Mouse (Mus musculus) hindbrain, embryonic 15.5 days (tissue): Measurements from ENCODE around the gene Hoxd3. TPM values are rescaled to one million over a fixed set of nuclear protein-coding genes. Genes with fewer than 3 reads are reported as not detected.

ENCODE experiments used
- ATAC-seq: fragments of 200-750 bp; cut with Nextera tagmentation; 2 replicates; pipeline ENCODE4 v1.8.0; 2017; ENCODE audit warnings: low read depth, moderate number of reproducible peaks, moderate TSS enrichment; ENCODE audit not compliant: low FRiP score
- H3K27ac ChIP-seq: fragments of 300-500 bp; sonication (generic); replicated peaks from 2 replicates; pipeline ENCODE4 v1.5.1; 2015; ENCODE audit warnings: mild to moderate bottlenecking, inconsistent platforms
- H3K27me3 ChIP-seq: fragments of 300-500 bp; sonication (generic); 2 replicates; pipeline ENCODE4 v1.6.1; 2015; ENCODE audit warnings: control low read depth, inconsistent platforms
- H3K36me3 ChIP-seq: fragments of 300-500 bp; sonication (generic); 2 replicates; pipeline ENCODE4 v1.6.1; 2015; ENCODE audit warnings: control low read depth, inconsistent platforms
- H3K4me1 ChIP-seq: fragments of 300-500 bp; sonication (generic); replicated peaks from 2 replicates; pipeline ENCODE4 v1.6.1; 2015; ENCODE audit warnings: control low read depth, inconsistent platforms
- H3K4me2 ChIP-seq: fragments of 300-500 bp; sonication (generic); 2 replicates; pipeline ENCODE4 v1.6.1; 2015; ENCODE audit warnings: moderate library complexity, mild to moderate bottlenecking, inconsistent platforms
- H3K4me3 ChIP-seq: fragments of 300-500 bp; sonication (generic); 2 replicates; pipeline ENCODE4 v1.5.1; 2015; ENCODE audit warnings: mild to moderate bottlenecking, inconsistent platforms
- H3K9ac ChIP-seq: fragments of 300-500 bp; sonication (generic); 2 replicates; pipeline ENCODE4 v1.6.1; 2015; ENCODE audit warnings: inconsistent platforms
- H3K9me3 ChIP-seq: fragments of 300-500 bp; sonication (generic); 2 replicates; pipeline ENCODE4 v1.6.1; 2016; ENCODE audit warnings: control low read depth, inconsistent platforms
- WGBS: fragments of 180-500 bp; shearing (Covaris S2); methylation state at CpG from one replicate; pipeline ENCODE4 v1.1.7; 2015; 5-methylcytosine and 5-hydroxymethylcytosine counted together
- polyA plus RNA-seq: library from polyadenylated mRNA; unstranded; fragments of >200 nt; fragmentation: Nextera tagmentation; extraction: Ambion mirVana; gene quantifications from 2 replicates; pipeline ENCODE4 v1.2.1, GENCODE M21; 2015

The Hoxd3 gene
- polyA plus RNA-seq, 1 experiment from 2014 or later: 49.4 TPM

DNA sequence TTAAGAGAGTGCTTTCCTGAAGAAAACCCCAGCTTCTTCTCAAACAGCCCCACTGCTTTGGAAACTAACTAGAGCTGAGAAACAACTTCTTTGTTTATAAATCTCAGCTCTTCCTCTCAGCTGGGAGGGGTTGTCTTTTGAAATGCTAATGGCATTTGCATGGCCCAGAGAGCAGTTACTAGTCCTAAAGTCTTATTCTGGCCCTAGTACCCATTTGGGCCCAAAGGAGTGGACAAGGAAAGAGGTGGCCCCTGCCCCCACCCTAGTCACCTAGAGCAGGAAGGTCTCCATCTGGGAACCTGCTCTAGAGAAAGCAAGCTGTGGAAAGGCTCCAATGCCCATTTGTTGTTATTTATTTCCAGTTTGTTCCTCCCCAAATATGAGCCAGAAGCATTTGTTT lies 19.3 kb downstream of the Hoxd3 start:
- H3K27me3 ChIP-seq: peaks cover 63% of the 10 kb centered on the region
- H3K27ac ChIP-seq: peak overlapping the region; percentile 91
- ATAC-seq: no peak
- H3K4me1 ChIP-seq: peaks cover 23% of the 10 kb centered on the region
- H3K4me2 ChIP-seq: peak overlapping the region; percentile 57
- peak overlapping the region; percentile 15 for H3K9ac ChIP-seq
- H3K9me3 ChIP-seq: no peaks in the 10 kb centered on the region
- peak overlapping the region; percentile 43 for H3K4me3 ChIP-seq
- no peaks in the 10 kb centered on the region for H3K36me3 ChIP-seq

DNA sequence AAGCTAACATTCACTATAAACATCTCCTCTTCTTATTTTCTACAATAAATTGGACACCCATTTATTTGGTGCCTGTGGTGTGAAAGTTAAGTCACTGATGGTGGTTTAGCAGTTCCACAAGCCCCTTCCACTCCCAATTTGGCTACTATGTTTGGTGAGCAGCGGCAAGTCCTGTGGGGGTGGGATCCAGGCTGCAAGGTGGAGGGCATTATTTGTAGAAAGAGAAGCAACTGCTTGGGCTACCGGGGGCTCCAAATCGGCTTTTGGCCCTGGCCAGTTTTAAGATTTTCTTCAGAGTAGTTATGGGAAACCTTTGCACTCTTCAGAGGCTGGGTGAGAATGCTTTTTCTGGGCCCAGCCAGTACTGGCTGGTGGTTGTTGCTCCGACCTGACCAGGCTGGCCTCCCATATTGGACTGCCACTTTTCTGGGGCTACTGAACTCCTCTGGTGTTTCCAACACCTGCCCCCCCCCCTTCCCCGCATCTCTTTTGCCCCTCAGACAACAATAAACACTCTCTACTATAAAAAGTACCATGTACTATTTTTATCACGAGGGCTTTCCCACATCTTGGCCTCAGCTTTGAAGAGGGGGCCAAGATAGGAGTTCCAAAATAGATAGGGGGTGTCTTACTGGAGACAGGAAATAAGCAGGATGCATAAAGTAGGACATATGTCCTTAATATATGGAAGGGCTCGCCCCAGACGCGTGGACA lies 20.2 kb downstream of the Hoxd3 start:
- H3K4me2 ChIP-seq: peak overlapping the region; percentile 57
- 3% methylated on average over 9 of the region's 9 CpGs for WGBS
- H3K27me3 ChIP-seq: peaks cover 54% of the 10 kb centered on the region
- H3K36me3 ChIP-seq: no peaks in the 10 kb centered on the region
- H3K9ac ChIP-seq: peak overlapping the region; percentile 53
- peak overlapping the region; percentile 43 for H3K4me3 ChIP-seq
- ATAC-seq: no peak
- no peaks in the 10 kb centered on the region for H3K9me3 ChIP-seq
- H3K4me1 ChIP-seq: peaks cover 17% of the 10 kb centered on the region
- H3K27ac ChIP-seq: peak overlapping the region; percentile 91

DNA sequence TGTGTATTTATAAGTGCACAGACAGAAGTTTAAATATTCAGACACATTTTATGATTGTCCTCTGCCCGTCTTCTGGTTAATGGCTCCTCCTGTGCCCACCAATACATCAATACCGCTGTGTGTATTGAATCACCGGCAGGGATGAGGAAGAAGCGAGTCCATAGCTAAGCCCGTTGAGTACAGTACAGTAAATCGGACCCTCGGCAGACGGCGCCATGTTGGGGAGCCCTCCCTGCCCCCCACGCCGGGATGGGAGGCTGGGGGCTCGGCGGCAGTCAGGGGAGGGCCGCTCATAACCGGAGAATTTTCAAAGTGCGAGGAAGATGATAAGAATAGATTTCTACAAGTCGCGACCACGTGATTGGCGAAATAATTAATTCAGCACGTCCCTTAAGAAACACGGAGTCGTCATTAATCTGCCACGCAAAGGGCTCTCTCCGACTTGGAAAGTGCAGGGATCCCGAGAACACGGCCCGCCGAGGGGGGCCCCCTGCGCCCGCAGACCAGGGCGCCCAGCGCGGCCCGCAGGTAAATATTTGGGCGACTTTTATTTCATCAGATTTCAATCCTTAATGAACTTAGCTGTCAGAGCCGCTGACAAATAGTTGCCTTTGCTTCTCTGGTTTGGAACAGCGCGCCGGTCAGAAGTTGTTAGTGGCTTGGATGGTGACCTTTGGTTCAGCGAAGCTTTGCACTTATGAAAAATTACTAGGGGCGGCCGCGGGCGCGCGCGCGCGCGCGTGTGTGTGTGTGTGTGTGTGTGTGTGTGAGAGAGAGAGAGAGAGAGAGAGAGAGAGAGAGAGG lies 21.0 kb downstream of the Hoxd3 start:
- H3K27ac ChIP-seq: peak overlapping the region; percentile 91
- no peaks in the 10 kb centered on the region for H3K9me3 ChIP-seq
- peak overlapping the region; percentile 57 for H3K4me2 ChIP-seq
- H3K27me3 ChIP-seq: peaks cover 47% of the 10 kb centered on the region
- H3K4me1 ChIP-seq: peaks cover 10% of the 10 kb centered on the region
- 1% methylated on average over 52 of the region's 52 CpGs for whole genome bisulfite sequencing
- H3K36me3 ChIP-seq: no peaks in the 10 kb centered on the region
- H3K4me3 ChIP-seq: peak overlapping the region; percentile 43
- H3K9ac ChIP-seq: peak overlapping the region; percentile 53
- ATAC-seq: no peak

DNA sequence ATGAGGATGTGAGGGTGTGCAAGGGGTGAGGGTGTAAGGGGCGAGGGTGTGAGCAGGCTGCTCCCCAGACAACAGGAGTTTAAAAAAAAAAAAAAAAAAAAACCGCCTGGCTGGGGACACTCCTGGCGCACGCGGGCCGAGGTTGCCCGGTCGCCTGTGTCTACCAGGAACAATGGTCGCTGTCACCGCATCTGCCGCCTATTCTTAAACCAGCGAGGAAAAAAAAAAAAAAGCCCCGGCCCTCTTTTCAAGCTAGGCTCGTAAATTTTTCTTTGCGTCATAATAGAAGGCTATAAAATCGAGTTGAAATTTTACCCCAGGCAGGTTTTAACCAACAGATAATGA lies 21.6 kb downstream of the Hoxd3 start:
- Histone ChIP-seq H3K9me3 (no peaks in the 10 kb centered on the region), H3K9ac (peak overlapping the region; percentile 53), H3K27ac (peak overlapping the region; percentile 91), H3K36me3 (no peaks in the 10 kb centered on the region), H3K27me3 (peaks cover 48% of the 10 kb centered on the region), H3K4me3 (peak overlapping the region; percentile 43), H3K4me1 (peaks cover 10% of the 10 kb centered on the region), H3K4me2 (peak overlapping the region; percentile 57)
- no peak for ATAC-seq
- under 1% methylated on average over 16 of the region's 16 CpGs for WGBS

- H3K9ac ChIP-seq: peak overlapping the region; percentile 53
Measured at GRCm38 (mm10) chr2:74733765-74734164, 22.0 kb downstream of the Hoxd3 start.

GRCm38 (mm10) chr2:74734451-74734850 lies 22.7 kb downstream of the Hoxd3 start:
- peaks cover 10% of the 10 kb centered on the region for H3K4me1 ChIP-seq
- peak overlapping the region; percentile 91 for H3K27ac ChIP-seq
- 0% methylated on average over 13 of the region's 13 CpGs for WGBS
- H3K27me3 ChIP-seq: peaks cover 43% of the 10 kb centered on the region
- peak overlapping the region; percentile 53 for H3K9ac ChIP-seq
- H3K4me2 ChIP-seq: peak overlapping the region; percentile 57
- peak overlapping the region; percentile 43 for H3K4me3 ChIP-seq
- no peaks in the 10 kb centered on the region for H3K9me3 ChIP-seq
- no peaks in the 10 kb centered on the region for H3K36me3 ChIP-seq
- ATAC-seq: no peak

More at GRCm38 (mm10) chr2:74733765-74734164, 22.0 kb downstream of the Hoxd3 start:
- H3K9me3 ChIP-seq: no peaks in the 10 kb centered on the region
- WGBS: 2% methylated on average over 6 of the region's 6 CpGs
- peaks cover 10% of the 10 kb centered on the region for H3K4me1 ChIP-seq
- peak overlapping the region; percentile 91 for H3K27ac ChIP-seq
- no peaks in the 10 kb centered on the region for H3K36me3 ChIP-seq
- peak overlapping the region; percentile 43 for H3K4me3 ChIP-seq
- no peak for ATAC-seq
- H3K4me2 ChIP-seq: peak overlapping the region; percentile 57
- H3K27me3 ChIP-seq: peaks cover 44% of the 10 kb centered on the region

DNA sequence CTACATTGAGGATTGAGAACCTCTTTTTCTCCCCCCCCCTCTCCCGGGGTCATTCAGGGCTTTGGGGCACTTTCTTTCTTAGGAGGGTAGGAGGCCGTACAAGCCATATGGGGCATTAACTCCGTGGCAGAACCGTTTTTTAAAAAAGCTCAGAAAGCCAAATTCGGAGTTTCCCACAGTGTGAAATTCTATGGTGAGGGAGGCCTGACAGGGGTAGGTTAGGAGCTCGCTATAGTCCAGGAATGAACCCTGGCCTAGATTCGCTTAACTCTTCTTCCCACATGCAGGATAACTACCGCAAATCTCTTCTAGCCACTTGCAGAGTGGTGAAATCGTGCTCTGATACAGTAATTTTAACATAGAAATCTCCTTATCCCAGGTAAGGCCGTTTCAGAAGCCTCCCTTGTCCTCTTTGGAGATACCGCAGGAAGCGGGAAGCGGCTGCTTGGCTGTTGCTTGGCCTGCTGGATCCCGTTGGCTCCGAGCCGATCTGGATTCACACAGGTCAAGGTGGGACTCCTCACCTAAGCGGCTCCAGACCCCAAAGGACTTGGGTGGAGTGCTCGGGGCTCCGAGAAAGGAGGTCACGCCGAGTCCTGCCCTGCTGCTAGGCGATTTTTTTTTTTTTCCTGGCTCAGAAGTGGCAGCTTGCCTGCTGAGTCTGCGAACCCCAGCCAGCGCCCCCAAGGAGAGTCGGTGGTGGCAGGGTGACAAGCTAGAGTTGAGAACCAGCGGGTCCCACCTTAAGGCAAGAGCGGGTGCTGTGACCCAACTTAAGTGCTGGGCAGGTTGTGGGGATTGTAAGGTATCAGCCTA lies 23.5 kb downstream of the Hoxd3 start:
- peak overlapping the region; percentile 91 for H3K27ac ChIP-seq
- peak overlapping the region; percentile 57 for H3K4me2 ChIP-seq
- peaks cover 10% of the 10 kb centered on the region for H3K4me1 ChIP-seq
- ATAC-seq: no peak
- H3K4me3 ChIP-seq: peak overlapping the region; percentile 43
- H3K9ac ChIP-seq: peak overlapping the region; percentile 53
- H3K36me3 ChIP-seq: no peaks in the 10 kb centered on the region
- H3K27me3 ChIP-seq: peaks cover 38% of the 10 kb centered on the region
- no peaks in the 10 kb centered on the region for H3K9me3 ChIP-seq
- WGBS: 1% methylated on average over 27 of the region's 27 CpGs

GRCm38 (mm10) chr2:74735851-74736687 lies 24.3 kb downstream of the Hoxd3 start:
- Histone ChIP-seq H3K9ac (peak overlapping the region; percentile 53), H3K4me3 (peak overlapping the region; percentile 43), H3K9me3 (no peaks in the 10 kb centered on the region), H3K36me3 (no peaks in the 10 kb centered on the region), H3K4me2 (peak overlapping the region; percentile 57), H3K4me1 (peaks cover 10% of the 10 kb centered on the region), H3K27me3 (peaks cover 31% of the 10 kb centered on the region), H3K27ac (peak overlapping the region; percentile 91)
- ATAC-seq: peak; percentile 42; the same call in 1 of the 2 replicates
- WGBS: under 1% methylated on average over 39 of the region's 42 CpGs

- peaks cover 14% of the 10 kb centered on the region for H3K4me1 ChIP-seq
- H3K36me3 ChIP-seq: no peaks in the 10 kb centered on the region
- peaks cover 31% of the 10 kb centered on the region for H3K27me3 ChIP-seq
- 4% methylated on average over 15 of the region's 15 CpGs for WGBS
- peak overlapping the region; percentile 57 for H3K4me2 ChIP-seq
- H3K27ac ChIP-seq: peak overlapping the region; percentile 91
- H3K4me3 ChIP-seq: peak overlapping the region; percentile 43
- ATAC-seq: no peak
- no peaks in the 10 kb centered on the region for H3K9me3 ChIP-seq
- peak overlapping the region; percentile 53 for H3K9ac ChIP-seq
Measured at GRCm38 (mm10) chr2:74736688-74737577, 25.2 kb downstream of the Hoxd3 start.

GRCm38 (mm10) chr2:74737578-74738070 lies 25.9 kb downstream of the Hoxd3 start:
- no peaks in the 10 kb centered on the region for H3K36me3 ChIP-seq
- peak overlapping the region; percentile 53 for H3K9ac ChIP-seq
- peaks cover 28% of the 10 kb centered on the region; the same call in 1 of the 2 replicates for H3K27me3 ChIP-seq
- no peak for ATAC-seq
- H3K27ac ChIP-seq: peak overlapping the region; percentile 91
- 3% methylated on average over 7 of the region's 7 CpGs for WGBS
- H3K4me2 ChIP-seq: peak overlapping the region; percentile 57
- H3K4me3 ChIP-seq: peak overlapping the region; percentile 43
- no peaks in the 10 kb centered on the region for H3K9me3 ChIP-seq
- peaks cover 15% of the 10 kb centered on the region for H3K4me1 ChIP-seq
